Mouse (Mus musculus) liver, postnatal 0 days (tissue): ENCODE data around the gene Tmem131. TPM values are rescaled to one million over a fixed set of nuclear protein-coding genes. Genes with fewer than 3 reads are reported as not detected.

Experiments
- ATAC-seq: fragments of 200-750 bp; cut with Nextera tagmentation; 2 replicates; pipeline ENCODE4 v1.8.0; 2017; ENCODE audit warnings: mild to moderate bottlenecking, moderate library complexity
- DNase-seq: peaks from one replicate; pipeline ENCODE4 v3.0.0-alpha.2; 2016
- H3K27ac ChIP-seq: fragments of 300-500 bp; sonication (generic); 2 replicates; pipeline ENCODE4 v1.5.1; 2014; ENCODE audit warnings: antibody characterized with exemption, moderate library complexity, mild to moderate bottlenecking, low read depth
- H3K27me3 ChIP-seq: fragments of 300-500 bp; sonication (generic); 2 replicates; pipeline ENCODE4 v1.6.1; 2014; ENCODE audit warnings: low read length, control low read depth, mixed read lengths; ENCODE audit not compliant: insufficient read depth
- H3K36me3 ChIP-seq: fragments of 300-500 bp; sonication (generic); replicated peaks from 2 replicates; pipeline ENCODE4 v1.6.1; 2014; ENCODE audit warnings: mild to moderate bottlenecking, control low read depth, low read length, moderate library complexity, mixed read lengths; ENCODE audit not compliant: insufficient read depth
- H3K4me1 ChIP-seq: fragments of 300-500 bp; sonication (generic); 2 replicates; pipeline ENCODE4 v1.6.1; 2014; ENCODE audit warnings: antibody characterized with exemption, mild to moderate bottlenecking, control low read depth; ENCODE audit not compliant: insufficient read depth
- H3K4me2 ChIP-seq: fragments of 300-500 bp; sonication (generic); 2 replicates; pipeline ENCODE4 v1.6.1; 2014; ENCODE audit warnings: low read depth, mild to moderate bottlenecking, low read length, moderate library complexity, mixed read lengths
- H3K4me3 ChIP-seq: fragments of 300-500 bp; sonication (generic); 2 replicates; pipeline ENCODE4 v1.5.1; 2014; ENCODE audit warnings: low read depth, low read length
- H3K9ac ChIP-seq: fragments of 300-500 bp; sonication (generic); replicated peaks from 2 replicates; pipeline ENCODE4 v1.6.1; 2014; ENCODE audit warnings: mild to moderate bottlenecking, moderate library complexity
- H3K9me3 ChIP-seq: fragments of 300-500 bp; sonication (generic); 2 replicates; pipeline ENCODE4 v1.6.1; 2016; ENCODE audit warnings: mild to moderate bottlenecking, control low read depth, low read length, mixed read lengths
- CTCF ChIP-seq: sonication (generic); IDR thresholded peaks from 2 replicates; pipeline ENCODE4 v1.5.1; 2016; ENCODE audit warnings: antibody characterized with exemption, low read depth
- EP300 ChIP-seq: IDR thresholded peaks from 2 replicates; pipeline ENCODE4 v1.6.1; 2016; ENCODE audit warnings: antibody characterized with exemption, low read depth, mild to moderate bottlenecking
- WGBS: fragments of 180-500 bp; shearing (Covaris S2); extraction: QIAGEN DNeasy Blood & Tissue Kit; methylation state at CpG from one replicate; pipeline ENCODE4 v1.1.7; 2014; ENCODE audit not compliant: insufficient replicate concordance; 5-methylcytosine and 5-hydroxymethylcytosine counted together
- polyA plus RNA-seq: library from polyadenylated mRNA; unstranded; fragments of >200 nt; fragmentation: Nextera tagmentation; extraction: Ambion mirVana; gene quantifications from 2 replicates; pipeline ENCODE4 v1.2.1, GENCODE M21; 2015

Tmem131 gene
- polyA plus RNA-seq, 1 experiment from 2014 or later = 6.1 TPM

GRCm38 (mm10) chr1:36860431-36860849 lies 83.0 kb downstream of the Tmem131 start:
- TF ChIP-seq EP300 (no peak), CTCF (no peak)
- no peak for DNase-seq
- no peaks in the 10 kb centered on the region for H3K27me3 ChIP-seq
- WGBS = 46% methylated on average over 4 of the region's 4 CpGs
- H3K27ac ChIP-seq = 0 out of 2 replicates have a peak overlapping the region, but pooled peaks have one; percentile 35
- no peak overlapping the region for H3K9ac ChIP-seq
- no peak overlapping the region for H3K4me3 ChIP-seq
- peaks cover 12% of the 10 kb centered on the region for H3K4me1 ChIP-seq
- ATAC-seq = no peak
- H3K36me3 ChIP-seq = peaks cover 10% of the 10 kb centered on the region; the same call in 1 of the 2 replicates
- no peak overlapping the region for H3K4me2 ChIP-seq
- H3K9me3 ChIP-seq = no peaks in the 10 kb centered on the region

GRCm38 (mm10) chr1:36857081-36857480 lies 86.4 kb downstream of the Tmem131 start:
- no peak for TF ChIP-seq CTCF
- DNase-seq (no peak), ATAC-seq (no peak)
- Histone ChIP-seq H3K9me3 (no peaks in the 10 kb centered on the region), H3K9ac (no peak overlapping the region), H3K4me3 (no peak overlapping the region), H3K4me1 (peaks cover 9% of the 10 kb centered on the region), H3K36me3 (peaks cover 22% of the 10 kb centered on the region), H3K4me2 (no peak overlapping the region), H3K27ac (no peak overlapping the region), H3K27me3 (no peaks in the 10 kb centered on the region)
- WGBS = 95% methylated on average over 6 of the region's 6 CpGs

- no peaks in the 10 kb centered on the region for H3K4me1 ChIP-seq
- ATAC-seq = no peak
- DNase-seq = no peak
- no peak overlapping the region for H3K27ac ChIP-seq
- H3K4me3 ChIP-seq = no peak overlapping the region
- no peaks in the 10 kb centered on the region for H3K27me3 ChIP-seq
- H3K4me2 ChIP-seq = no peak overlapping the region
- no peak overlapping the region for H3K9ac ChIP-seq
- 91% methylated on average over 10 of the region's 10 CpGs for WGBS
- H3K9me3 ChIP-seq = no peaks in the 10 kb centered on the region
- H3K36me3 ChIP-seq = peaks cover 28% of the 10 kb centered on the region
- TF ChIP-seq CTCF (no peak), EP300 (no peak)
Measured at GRCm38 (mm10) chr1:36854198-36854765, 89.2 kb downstream of the Tmem131 start.

- Histone ChIP-seq H3K9me3 (no peaks in the 10 kb centered on the region), H3K4me1 (no peaks in the 10 kb centered on the region), H3K36me3 (peaks cover 25% of the 10 kb centered on the region), H3K4me3 (no peak overlapping the region), H3K27ac (no peak overlapping the region), H3K4me2 (no peak overlapping the region), H3K27me3 (no peaks in the 10 kb centered on the region), H3K9ac (no peak overlapping the region)
- DNase-seq = no peak
- no peak for TF ChIP-seq EP300
- no peak for TF ChIP-seq CTCF
- WGBS = 87% methylated on average over 6 of the region's 6 CpGs
- ATAC-seq = no peak
Measured at GRCm38 (mm10) chr1:36852085-36852484, 91.4 kb downstream of the Tmem131 start.

- Histone ChIP-seq H3K4me2 (no peak overlapping the region), H3K9me3 (no peaks in the 10 kb centered on the region), H3K27me3 (no peaks in the 10 kb centered on the region), H3K9ac (no peak overlapping the region), H3K4me3 (no peak overlapping the region), H3K36me3 (peaks cover 29% of the 10 kb centered on the region), H3K27ac (no peak overlapping the region), H3K4me1 (no peaks in the 10 kb centered on the region)
- WGBS = 83% methylated on average over 4 of the region's 4 CpGs
- no peak for DNase-seq
- TF ChIP-seq CTCF (no peak), EP300 (no peak)
- ATAC-seq = no peak
Measured at GRCm38 (mm10) chr1:36851392-36851791, 92.1 kb downstream of the Tmem131 start.

- Histone ChIP-seq H3K4me2 (no peak overlapping the region), H3K36me3 (peaks cover 24% of the 10 kb centered on the region), H3K9me3 (no peaks in the 10 kb centered on the region), H3K27me3 (no peaks in the 10 kb centered on the region), H3K4me1 (no peaks in the 10 kb centered on the region; the same call in 1 of the 2 replicates), H3K4me3 (no peak overlapping the region), H3K27ac (no peak overlapping the region), H3K9ac (no peak overlapping the region)
- ATAC-seq (no peak), DNase-seq (no peak)
- TF ChIP-seq CTCF = peak; percentile 40
- TF ChIP-seq EP300 = no peak
- 76% methylated on average over 1 of the region's 1 CpGs for WGBS
Measured at GRCm38 (mm10) chr1:36848036-36848435, 95.4 kb downstream of the Tmem131 start.

GRCm38 (mm10) chr1:36847276-36847675 lies 96.2 kb downstream of the Tmem131 start:
- ATAC-seq (no peak), DNase-seq (no peak)
- peaks cover 18% of the 10 kb centered on the region for H3K36me3 ChIP-seq
- no peaks in the 10 kb centered on the region for H3K9me3 ChIP-seq
- H3K9ac ChIP-seq = no peak overlapping the region
- H3K27ac ChIP-seq = no peak overlapping the region
- TF ChIP-seq CTCF (no peak), EP300 (no peak)
- H3K4me3 ChIP-seq = no peak overlapping the region
- H3K4me2 ChIP-seq = no peak overlapping the region
- WGBS = 86% methylated on average over 8 of the region's 8 CpGs
- no peaks in the 10 kb centered on the region; the same call in 1 of the 2 replicates for H3K4me1 ChIP-seq
- H3K27me3 ChIP-seq = no peaks in the 10 kb centered on the region
